Mouse (Mus musculus): ENCODE data around the gene Rdh13.
A peak's percentile ranks its signal among the peaks of the same experiment; 100 is the strongest.

The Rdh13 gene

GRCm38 (mm10) chr7:4445216-4445791, at the start of gene Rdh13:
Gene Rdh13, minus strand, starts transcription at chr7:4445649.
- DNase-seq = peak; percentile 94 to 96

- DNase-seq = no peak
Observed at GRCm38 (mm10) chr7:4493991-4494390, 48.5 kb upstream of the Rdh13 start.

- no peak for DNase-seq
Observed at GRCm38 (mm10) chr7:4492284-4493224, 47.1 kb upstream of the Rdh13 start.

GRCm38 (mm10) chr7:4491308-4491707, 45.9 kb upstream of the Rdh13 start:
- DNase-seq = peak; percentile 44 to 58

GRCm38 (mm10) chr7:4482281-4482680, 36.8 kb upstream of the Rdh13 start:
- no peak for DNase-seq

- DNase-seq = peak; percentile 57 to 58
Observed at GRCm38 (mm10) chr7:4479674-4480073, 34.2 kb upstream of the Rdh13 start.

- DNase-seq = no peak
Observed at GRCm38 (mm10) chr7:4478796-4479291, 33.4 kb upstream of the Rdh13 start.

- DNase-seq = peak; percentile 82 to 92
Observed at GRCm38 (mm10) chr7:4478021-4478795, 32.8 kb upstream of the Rdh13 start.

- DNase-seq = no peak
Observed at GRCm38 (mm10) chr7:4473940-4474339, 28.5 kb upstream of the Rdh13 start.

GRCm38 (mm10) chr7:4471179-4471555, 25.7 kb upstream of the Rdh13 start:
- DNase-seq = peak; percentile 90 to 92

GRCm38 (mm10) chr7:4470275-4471178, 25.1 kb upstream of the Rdh13 start:
- peak; percentile 85 to 87 for DNase-seq

- no peak for DNase-seq
Observed at GRCm38 (mm10) chr7:4467801-4468200, 22.4 kb upstream of the Rdh13 start.

GRCm38 (mm10) chr7:4464194-4464824, 18.9 kb upstream of the Rdh13 start:
- peak; percentile 69 to 89 for DNase-seq

- DNase-seq = no peak
Observed at GRCm38 (mm10) chr7:4460576-4461434, 15.4 kb upstream of the Rdh13 start, which contains the start of gene Eps8l1. Gene Eps8l1, plus strand, starts transcription at chr7:4460674.

GRCm38 (mm10) chr7:4452644-4453043, 7.2 kb upstream of the Rdh13 start:
- DNase-seq = peak; percentile 16 to 71

GRCm38 (mm10) chr7:4449211-4449610, 3.8 kb upstream of the Rdh13 start:
- no peak for DNase-seq

GRCm38 (mm10) chr7:4448439-4448838, 3.0 kb upstream of the Rdh13 start:
- DNase-seq = no peak

- DNase-seq = peak in 1 of 2 experiments; percentile 8
Observed at GRCm38 (mm10) chr7:4447138-4447537, 1.7 kb upstream of the Rdh13 start.

- DNase-seq = no peak
Observed at GRCm38 (mm10) chr7:4440549-4440948, 4.9 kb downstream of the Rdh13 start.

GRCm38 (mm10) chr7:4437721-4438120, 7.7 kb downstream of the Rdh13 start:
- no peak for DNase-seq

Data from kidney, postnatal 25 days (tissue).